Mouse (Mus musculus): ENCODE measurements around the gene Traip.

DNA sequence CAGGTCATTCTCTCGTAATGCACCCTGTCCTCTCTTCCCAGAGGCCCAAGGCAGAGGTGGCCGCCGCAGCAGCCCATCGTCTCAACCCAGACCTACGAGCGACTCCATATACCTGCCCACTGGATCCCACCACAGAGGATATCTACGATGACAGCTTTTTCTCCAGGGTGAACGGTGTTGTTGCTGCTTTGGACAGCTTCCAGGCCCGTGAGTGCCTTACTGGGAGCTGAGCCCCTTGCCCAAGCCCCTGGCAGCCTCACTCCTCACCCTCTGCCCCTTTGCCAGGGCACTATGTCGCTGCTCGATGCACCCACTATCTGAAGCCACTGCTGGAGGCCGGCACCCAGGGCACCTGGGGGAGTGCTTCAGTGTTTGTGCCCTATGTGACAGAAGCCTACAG lies 28.9 kb downstream of the Traip start:
- TF ChIP-seq CTCF (IDR thresholded peaks at IDR 0.05) (no peak), POLR2A (IDR thresholded peaks at IDR 0.05; ENCODE audit: insufficient read depth, low read depth, low read length) (no peak), EP300 (IDR thresholded peaks at IDR 0.05; ENCODE audit: insufficient read depth, low read depth, low read length) (no peak)

Measured in heart, adult 2 months (tissue).